Mouse (Mus musculus) cerebellum, adult 9-11 months (tissue): Measurements from ENCODE around the gene Hoxb7.

Experiments
- DNase-seq: peaks from one replicate; pipeline ENCODE4 v3.0.0; 2022

Gene Hoxb7

DNA sequence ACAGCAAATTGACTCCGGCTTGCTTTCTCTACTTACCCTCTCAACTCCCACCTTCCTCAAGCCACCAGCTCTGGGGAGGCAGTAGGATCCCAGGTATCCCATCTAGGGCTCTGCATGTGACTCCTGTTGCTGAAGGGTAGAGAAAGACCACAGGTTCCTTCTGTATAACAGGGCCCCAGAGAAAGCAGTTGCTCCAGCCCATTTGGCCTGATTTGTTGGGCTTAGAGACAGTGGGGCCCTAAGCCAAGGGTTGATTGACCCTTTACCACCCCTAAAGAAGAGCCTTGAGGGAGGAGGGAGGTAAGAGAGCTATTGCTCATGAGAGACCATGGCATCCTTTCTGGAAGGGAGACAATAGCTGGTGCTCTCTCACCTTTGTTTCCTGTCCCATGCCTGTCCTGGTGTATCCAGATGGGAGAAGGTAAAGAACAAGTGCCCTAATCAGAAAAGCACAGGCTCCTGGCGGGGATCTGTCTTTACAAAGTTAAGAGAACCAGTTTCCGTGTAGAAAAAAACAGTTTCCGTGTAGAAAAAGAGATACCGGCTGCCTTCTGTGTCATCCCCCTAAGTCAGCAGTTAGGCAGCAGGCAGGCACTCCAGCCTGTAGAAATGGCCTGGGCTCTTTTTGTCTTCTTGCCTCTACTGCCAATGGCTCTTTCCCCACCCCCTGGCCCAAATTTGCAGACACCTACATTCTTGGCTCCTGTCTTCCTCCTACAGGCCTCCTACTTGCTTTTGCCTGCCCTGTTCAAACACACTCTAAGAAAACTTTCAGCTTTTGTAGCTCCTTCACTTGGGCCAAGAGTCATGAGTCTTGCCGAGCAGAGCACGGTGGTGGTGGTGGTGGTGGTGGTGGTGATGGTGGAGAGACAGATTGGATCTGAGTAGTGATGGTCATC lies 52.8 kb downstream of the Hoxb7 start:
- DNase-seq = no peak
